Mouse (Mus musculus): ENCODE data around the gene Slc39a3. TPM values are rescaled to one million over a fixed set of nuclear protein-coding genes. Genes with fewer than 3 reads are reported as not detected.
A peak's percentile ranks its signal among the peaks of the same experiment; 100 is the strongest.

Gene Slc39a3
- polyA plus RNA-seq, 1 experiment = 22.3 TPM

GRCm38 (mm10) chr10:80999362-81000196 lies 37.6 kb downstream of the Slc39a3 start:
- DNase-seq (ENCODE audit: low read depth in 1 of 2, low spot score in 2 of 2) = peak; percentile 71 to 78

DNA sequence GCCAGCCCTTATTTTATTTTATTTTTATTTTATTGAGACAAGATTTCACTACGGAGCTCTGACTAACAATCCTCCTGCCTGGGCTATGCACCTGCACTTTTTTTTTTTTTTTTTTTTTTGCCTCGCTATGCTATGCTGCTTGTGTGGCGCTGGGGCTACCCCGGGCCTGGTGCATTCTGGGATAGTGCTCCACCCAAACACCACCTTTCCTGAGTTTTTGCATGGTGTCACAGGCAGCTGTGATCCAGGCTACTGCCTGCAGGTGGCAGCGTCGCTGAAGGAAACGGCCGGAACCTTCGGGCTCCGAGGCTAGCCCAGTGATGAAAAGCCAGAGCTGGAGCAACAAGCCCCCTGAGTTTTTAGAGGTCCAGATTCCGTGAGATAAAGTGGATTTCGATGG lies 38.4 kb downstream of the Slc39a3 start:
- DNase-seq (ENCODE audit: low read depth in 1 of 2, low spot score in 2 of 2) = peak in 1 of 2 experiments; percentile 54
- no peaks in the 10 kb centered on the region for H3K27me3 ChIP-seq (ENCODE audit: control insufficient read depth, insufficient read depth, low read length)
- no peak overlapping the region for H3K27ac ChIP-seq (ENCODE audit: insufficient read depth, low read length)
- H3K4me1 ChIP-seq (ENCODE audit: control insufficient read depth, insufficient read depth, insufficient read length) = peaks cover 3% of the 10 kb centered on the region; the same call in 1 of the 2 replicates
- no peaks in the 10 kb centered on the region for H3K36me3 ChIP-seq (ENCODE audit: control insufficient read depth, insufficient read depth, low read length)
- peak; percentile 55; the same call in 1 of the 2 replicates for TF ChIP-seq CTCF (IDR thresholded peaks at IDR 0.05; ENCODE audit: extremely low read depth, insufficient read depth, insufficient read length, insufficient replicate concordance)
- TF ChIP-seq POLR2A (IDR thresholded peaks at IDR 0.05; ENCODE audit: low read depth, low read length) = no peak
- H3K4me3 ChIP-seq (ENCODE audit: extremely low read depth, insufficient read depth, insufficient read length) = no peak overlapping the region
- 6% methylated on average over 12 of the region's 12 CpGs for WGBS

More at GRCm38 (mm10) chr10:80999362-81000196, 37.6 kb downstream of the Slc39a3 start:
- TF ChIP-seq POLR2A (IDR thresholded peaks at IDR 0.05; ENCODE audit: low read depth, low read length) (no peak), CTCF (IDR thresholded peaks at IDR 0.05; ENCODE audit: extremely low read depth, insufficient read depth, insufficient read length, insufficient replicate concordance) (peak; percentile 84; the same call in 1 of the 2 replicates)
- 29% methylated on average over 37 of the region's 37 CpGs for WGBS
- Histone ChIP-seq H3K27me3 (ENCODE audit: control insufficient read depth, insufficient read depth, low read length) (no peaks in the 10 kb centered on the region), H3K27ac (ENCODE audit: insufficient read depth, low read length) (no peak overlapping the region), H3K36me3 (ENCODE audit: control insufficient read depth, insufficient read depth, low read length) (no peaks in the 10 kb centered on the region), H3K4me3 (ENCODE audit: extremely low read depth, insufficient read depth, insufficient read length) (no peak overlapping the region), H3K4me1 (ENCODE audit: control insufficient read depth, insufficient read depth, insufficient read length) (peaks cover 3% of the 10 kb centered on the region; the same call in 1 of the 2 replicates)

GRCm38 (mm10) chr10:80998021-80998420 lies 39.2 kb downstream of the Slc39a3 start:
- WGBS = 48% methylated on average over 14 of the region's 14 CpGs
- peaks cover 3% of the 10 kb centered on the region; the same call in 1 of the 2 replicates for H3K4me1 ChIP-seq (ENCODE audit: control insufficient read depth, insufficient read depth, insufficient read length)
- H3K36me3 ChIP-seq (ENCODE audit: control insufficient read depth, insufficient read depth, low read length) = no peaks in the 10 kb centered on the region
- H3K27me3 ChIP-seq (ENCODE audit: control insufficient read depth, insufficient read depth, low read length) = no peaks in the 10 kb centered on the region
- no peak for DNase-seq (ENCODE audit: low read depth in 1 of 2, low spot score in 2 of 2)
- no peak overlapping the region for H3K4me3 ChIP-seq (ENCODE audit: extremely low read depth, insufficient read depth, insufficient read length)
- H3K27ac ChIP-seq (ENCODE audit: insufficient read depth, low read length) = no peak overlapping the region
- TF ChIP-seq POLR2A (IDR thresholded peaks at IDR 0.05; ENCODE audit: low read depth, low read length) = no peak

- no peak for DNase-seq (ENCODE audit: low read depth in 1 of 2, low spot score in 2 of 2)
- Histone ChIP-seq H3K27me3 (ENCODE audit: control insufficient read depth, insufficient read depth, low read length) (no peaks in the 10 kb centered on the region), H3K4me3 (ENCODE audit: extremely low read depth, insufficient read depth, insufficient read length) (no peak overlapping the region), H3K36me3 (ENCODE audit: control insufficient read depth, insufficient read depth, low read length) (no peaks in the 10 kb centered on the region), H3K4me1 (ENCODE audit: control insufficient read depth, insufficient read depth, insufficient read length) (peaks cover 3% of the 10 kb centered on the region; the same call in 1 of the 2 replicates), H3K27ac (ENCODE audit: insufficient read depth, low read length) (no peak overlapping the region)
- TF ChIP-seq POLR2A (IDR thresholded peaks at IDR 0.05; ENCODE audit: low read depth, low read length) (no peak), CTCF (IDR thresholded peaks at IDR 0.05; ENCODE audit: extremely low read depth, insufficient read depth, insufficient read length, insufficient replicate concordance) (no peak)
- 82% methylated on average over 8 of the region's 8 CpGs for WGBS
Observed at GRCm38 (mm10) chr10:80997332-80997731, 39.9 kb downstream of the Slc39a3 start.

- H3K4me1 ChIP-seq (ENCODE audit: control insufficient read depth, insufficient read depth, insufficient read length) = peaks cover 3% of the 10 kb centered on the region; the same call in 1 of the 2 replicates
- H3K27ac ChIP-seq (ENCODE audit: insufficient read depth, low read length) = no peak overlapping the region
- no peaks in the 10 kb centered on the region for H3K27me3 ChIP-seq (ENCODE audit: control insufficient read depth, insufficient read depth, low read length)
- TF ChIP-seq CTCF (IDR thresholded peaks at IDR 0.05; ENCODE audit: extremely low read depth, insufficient read depth, insufficient read length, insufficient replicate concordance) = no peak
- TF ChIP-seq POLR2A (IDR thresholded peaks at IDR 0.05; ENCODE audit: low read depth, low read length) = no peak
- 91% methylated on average over 8 of the region's 8 CpGs for WGBS
- H3K4me3 ChIP-seq (ENCODE audit: extremely low read depth, insufficient read depth, insufficient read length) = no peak overlapping the region
- H3K36me3 ChIP-seq (ENCODE audit: control insufficient read depth, insufficient read depth, low read length) = no peaks in the 10 kb centered on the region
- no peak for DNase-seq (ENCODE audit: low read depth in 1 of 2, low spot score in 2 of 2)
Observed at GRCm38 (mm10) chr10:80996501-80996900, 40.7 kb downstream of the Slc39a3 start.

DNA sequence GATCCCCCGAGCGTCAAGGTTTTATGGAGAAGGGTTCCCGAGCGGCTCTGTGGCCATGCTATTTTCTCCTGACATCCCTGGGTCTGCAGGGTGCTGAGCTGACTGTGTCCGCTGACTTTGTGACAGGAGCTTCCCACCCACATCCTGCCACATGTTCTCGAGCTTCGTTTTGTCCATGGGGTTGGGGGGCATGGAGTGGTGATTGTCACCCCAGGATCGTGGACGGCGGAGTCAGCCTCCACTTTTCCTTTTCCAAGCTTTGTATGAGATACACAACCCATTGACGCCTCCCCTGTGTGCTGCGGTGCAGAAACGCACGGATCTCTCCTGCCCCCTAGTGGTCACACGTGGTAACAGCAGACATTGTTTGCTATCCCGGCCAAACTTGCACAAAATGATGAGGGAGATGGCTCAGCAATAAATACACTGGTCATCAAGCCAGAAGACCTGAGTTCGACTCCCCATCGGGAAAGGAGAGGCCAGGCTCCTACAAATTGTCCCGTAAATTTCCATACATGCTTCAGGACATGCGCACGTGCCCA lies 42.1 kb downstream of the Slc39a3 start:
- DNase-seq (ENCODE audit: low read depth in 1 of 2, low spot score in 2 of 2) = peak in 1 of 2 experiments; percentile 71
- no peak overlapping the region for H3K27ac ChIP-seq (ENCODE audit: insufficient read depth, low read length)
- WGBS = 12% methylated on average over 21 of the region's 21 CpGs
- no peak overlapping the region for H3K4me3 ChIP-seq (ENCODE audit: extremely low read depth, insufficient read depth, insufficient read length)
- H3K36me3 ChIP-seq (ENCODE audit: control insufficient read depth, insufficient read depth, low read length) = no peaks in the 10 kb centered on the region
- H3K27me3 ChIP-seq (ENCODE audit: control insufficient read depth, insufficient read depth, low read length) = no peaks in the 10 kb centered on the region
- TF ChIP-seq CTCF (IDR thresholded peaks at IDR 0.05; ENCODE audit: extremely low read depth, insufficient read depth, insufficient read length, insufficient replicate concordance) (peak; percentile 94), POLR2A (IDR thresholded peaks at IDR 0.05; ENCODE audit: low read depth, low read length) (no peak)
- H3K4me1 ChIP-seq (ENCODE audit: control insufficient read depth, insufficient read depth, insufficient read length) = peaks cover 8% of the 10 kb centered on the region; the same call in 1 of the 2 replicates
